Mouse (Mus musculus): Measurements from ENCODE around the gene Dkk3. TPM values are rescaled to one million over a fixed set of nuclear protein-coding genes. Genes with fewer than 3 reads are reported as not detected.

The Dkk3 gene
- polyA plus RNA-seq, 1 experiment from 2014 or later = 74.7 TPM

DNA sequence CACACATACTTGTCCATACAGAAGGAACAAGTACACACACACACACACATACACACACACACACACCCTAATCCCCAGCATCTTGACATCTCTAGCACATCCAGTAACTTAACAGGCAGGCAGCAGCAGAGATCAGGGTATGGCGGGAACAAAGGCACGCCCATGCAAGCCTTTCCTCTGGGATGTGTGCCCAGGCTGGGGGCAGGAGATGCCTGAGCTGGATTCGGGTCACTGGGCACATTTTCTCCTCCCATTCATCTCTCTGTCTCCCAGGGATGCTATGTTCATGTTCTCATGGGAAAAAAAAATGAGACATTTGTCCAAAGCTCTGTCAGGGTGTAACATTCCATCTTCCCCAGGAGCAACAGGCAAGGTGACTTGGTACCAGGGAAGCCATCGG is 14.9 kb downstream of the Dkk3 start:
- Histone ChIP-seq H3K36me3 (0 out of 2 replicates have a peak, but pooled peaks cover 2% of the 10 kb centered on the region), H3K4me1 (peaks cover 81% of the 10 kb centered on the region), H3K9ac (no peak overlapping the region), H3K9me3 (no peaks in the 10 kb centered on the region), H3K4me2 (no peak overlapping the region), H3K27me3 (replicated peaks) (no peaks in the 10 kb centered on the region), H3K27ac (replicated peaks) (peak overlapping the region; percentile 54), H3K4me3 (no peak overlapping the region)
- ATAC-seq (ENCODE audit: extremely low read depth, insufficient number of reproducible peaks, low FRiP score, low TSS enrichment) = no peak
- WGBS = 66% methylated on average over 4 of the region's 4 CpGs

DNA sequence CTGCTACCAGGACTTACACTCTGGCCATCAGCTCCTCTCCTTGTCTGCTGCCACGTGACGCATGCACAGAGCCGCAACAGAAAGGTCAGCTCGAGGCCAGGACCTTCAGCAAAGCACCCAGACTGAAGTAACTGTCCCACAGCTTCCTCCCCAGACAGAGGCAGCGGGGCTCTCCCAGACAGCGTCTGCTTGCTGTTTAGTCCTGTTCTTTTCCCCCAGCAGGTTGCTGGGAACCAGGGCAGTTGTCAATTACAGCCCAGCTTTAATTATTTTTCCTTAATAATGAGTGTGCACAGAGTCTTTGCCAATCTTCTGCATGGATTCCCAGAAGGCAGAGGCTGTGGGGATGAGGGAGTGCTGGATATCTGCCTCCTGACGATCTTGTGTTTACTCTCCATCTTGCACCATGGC is 15.8 kb downstream of the Dkk3 start:
- no peak for ATAC-seq (ENCODE audit: extremely low read depth, insufficient number of reproducible peaks, low FRiP score, low TSS enrichment)
- no peak overlapping the region for H3K4me2 ChIP-seq
- H3K9me3 ChIP-seq = no peaks in the 10 kb centered on the region
- H3K27ac ChIP-seq (replicated peaks) = peak overlapping the region; percentile 57
- 26% methylated on average over 7 of the region's 7 CpGs for WGBS
- peaks cover 83% of the 10 kb centered on the region for H3K4me1 ChIP-seq
- 0 out of 2 replicates have a peak, but pooled peaks cover 2% of the 10 kb centered on the region for H3K36me3 ChIP-seq
- no peaks in the 10 kb centered on the region for H3K27me3 ChIP-seq (replicated peaks)
- no peak overlapping the region for H3K4me3 ChIP-seq
- H3K9ac ChIP-seq = peak overlapping the region; percentile 38; the same call in 1 of the 2 replicates

DNA sequence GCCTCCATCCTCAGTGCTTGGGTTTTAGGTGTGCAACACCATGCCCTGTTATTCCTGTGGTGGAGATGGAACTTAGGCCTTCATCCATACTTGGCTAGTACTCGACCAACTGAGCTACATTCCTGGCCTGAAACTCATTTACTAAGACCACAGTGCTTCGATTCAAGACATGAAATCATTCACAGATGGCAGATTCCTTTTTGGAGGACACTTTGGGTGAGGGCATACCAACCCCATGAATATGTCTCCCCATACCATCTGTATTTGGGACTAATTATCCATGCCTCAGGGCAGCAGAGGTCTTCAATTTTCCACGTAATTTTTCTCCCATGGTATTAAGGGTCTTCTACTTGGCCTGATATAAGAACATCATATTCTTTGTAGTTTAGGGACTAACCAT is 16.2 kb downstream of the Dkk3 start:
- Histone ChIP-seq H3K36me3 (0 out of 2 replicates have a peak, but pooled peaks cover 2% of the 10 kb centered on the region), H3K9me3 (no peaks in the 10 kb centered on the region), H3K4me2 (no peak overlapping the region), H3K9ac (no peak overlapping the region), H3K4me1 (peaks cover 80% of the 10 kb centered on the region), H3K27me3 (replicated peaks) (no peaks in the 10 kb centered on the region), H3K4me3 (no peak overlapping the region), H3K27ac (replicated peaks) (peak overlapping the region; percentile 57)
- ATAC-seq (ENCODE audit: extremely low read depth, insufficient number of reproducible peaks, low FRiP score, low TSS enrichment) = no peak
- 78% methylated on average over 3 of the region's 3 CpGs for WGBS

DNA sequence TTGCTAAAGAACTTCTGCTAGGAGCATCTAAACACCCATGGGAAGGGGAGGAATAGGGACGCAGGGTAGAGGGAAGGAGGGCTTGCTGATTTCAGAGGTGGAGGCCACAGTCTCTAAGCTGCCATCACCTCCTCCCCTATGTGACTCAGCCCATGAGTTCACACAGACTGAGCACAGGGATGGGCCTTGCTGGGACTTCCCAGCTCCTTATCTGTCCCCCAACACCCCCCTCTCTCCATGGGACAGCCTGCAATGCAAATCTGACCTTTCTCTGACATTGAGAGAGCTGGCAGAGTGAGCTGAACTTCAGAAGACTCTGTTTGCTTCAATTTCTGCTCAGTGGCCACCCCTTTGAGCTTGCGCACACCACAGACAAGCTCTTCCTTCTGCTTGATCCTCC is 18.1 kb downstream of the Dkk3 start:
- no peak for ATAC-seq (ENCODE audit: extremely low read depth, insufficient number of reproducible peaks, low FRiP score, low TSS enrichment)
- peak overlapping the region; percentile 41; the same call in 1 of the 2 replicates for H3K9ac ChIP-seq
- WGBS = 48% methylated on average over 2 of the region's 2 CpGs

DNA sequence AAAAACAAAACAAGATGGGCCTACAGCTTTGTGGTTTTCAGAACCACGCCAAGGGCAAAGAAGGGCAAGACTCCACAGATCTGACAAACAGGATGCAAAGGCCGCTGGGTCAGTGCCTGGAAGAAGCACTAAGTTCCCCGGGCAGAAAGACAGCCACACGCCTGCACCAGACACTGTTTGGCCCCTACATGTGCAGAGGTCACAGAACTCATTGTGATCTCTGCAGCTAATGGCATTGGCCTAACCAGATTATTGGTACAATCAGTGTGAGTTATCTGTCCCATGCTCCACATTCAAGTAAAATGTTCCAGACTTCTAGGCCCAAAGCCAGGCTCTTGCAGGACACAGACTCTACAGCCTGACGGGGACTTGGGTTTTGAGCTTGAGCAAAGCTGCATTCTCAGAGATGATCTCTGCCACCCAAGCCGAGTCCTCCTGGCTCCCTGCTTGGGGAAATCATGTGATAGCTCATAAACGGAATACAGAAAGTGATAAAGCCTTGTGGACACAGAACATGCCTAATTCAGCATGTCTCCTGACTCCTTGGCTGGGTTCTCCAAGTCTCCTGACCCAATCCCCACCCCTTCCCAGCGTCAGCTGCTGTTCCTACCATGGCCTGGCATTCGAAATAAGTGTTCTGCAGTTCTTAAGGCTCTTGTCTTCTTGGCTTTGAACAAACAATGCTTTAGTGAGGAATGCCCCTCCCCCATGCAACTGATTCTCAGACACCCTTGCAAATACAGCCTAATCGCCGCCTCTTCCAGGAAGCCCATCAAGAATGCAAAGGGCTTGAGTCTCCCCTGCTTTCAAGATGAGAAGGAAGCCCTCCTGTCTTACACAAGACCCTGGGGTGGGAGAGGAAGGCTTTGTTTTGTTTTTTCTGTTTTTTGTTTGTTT is 20.1 kb downstream of the Dkk3 start:
- H3K36me3 ChIP-seq = 0 out of 2 replicates have a peak, but pooled peaks cover 2% of the 10 kb centered on the region
- ATAC-seq (ENCODE audit: extremely low read depth, insufficient number of reproducible peaks, low FRiP score, low TSS enrichment) = no peak
- 59% methylated on average over 11 of the region's 11 CpGs for WGBS
- H3K4me3 ChIP-seq = no peak overlapping the region
- H3K27me3 ChIP-seq (replicated peaks) = no peaks in the 10 kb centered on the region
- H3K4me2 ChIP-seq = no peak overlapping the region
- no peaks in the 10 kb centered on the region for H3K9me3 ChIP-seq
- peaks cover 58% of the 10 kb centered on the region for H3K4me1 ChIP-seq
- no peak overlapping the region; the same call in 1 of the 2 replicates for H3K9ac ChIP-seq
- peak overlapping the region; percentile 71 for H3K27ac ChIP-seq (replicated peaks)

More for the DNA sequence above, 18.1 kb downstream of the Dkk3 start:
- Histone ChIP-seq H3K4me3 (no peak overlapping the region), H3K9me3 (no peaks in the 10 kb centered on the region), H3K4me2 (peak overlapping the region; percentile 20; the same call in 1 of the 2 replicates), H3K27me3 (replicated peaks) (no peaks in the 10 kb centered on the region), H3K27ac (replicated peaks) (peak overlapping the region; percentile 71), H3K4me1 (peaks cover 75% of the 10 kb centered on the region), H3K36me3 (0 out of 2 replicates have a peak, but pooled peaks cover 2% of the 10 kb centered on the region)

DNA sequence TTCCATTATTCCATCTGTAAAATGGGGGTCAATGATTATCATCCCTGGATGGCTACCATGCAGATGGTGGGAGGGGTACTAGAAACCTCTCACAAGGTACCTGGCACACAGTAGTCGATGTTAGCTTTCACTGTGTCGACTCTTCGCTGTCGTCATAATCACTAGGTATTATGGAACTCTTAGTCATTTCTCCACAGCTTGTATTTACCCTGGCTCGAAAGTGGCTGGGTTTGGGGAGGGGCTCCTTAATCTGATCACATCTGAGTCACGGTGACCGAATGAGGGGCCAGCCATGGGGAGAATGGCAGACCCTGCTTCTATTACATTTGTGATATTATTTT is 20.7 kb downstream of the Dkk3 start:
- Histone ChIP-seq H3K9ac (no peak overlapping the region; the same call in 1 of the 2 replicates), H3K4me1 (peaks cover 52% of the 10 kb centered on the region), H3K4me2 (no peak overlapping the region), H3K4me3 (no peak overlapping the region), H3K9me3 (no peaks in the 10 kb centered on the region), H3K36me3 (0 out of 2 replicates have a peak, but pooled peaks cover 2% of the 10 kb centered on the region), H3K27ac (replicated peaks) (peak overlapping the region; percentile 71), H3K27me3 (replicated peaks) (no peaks in the 10 kb centered on the region)
- WGBS = 70% methylated on average over 7 of the region's 7 CpGs
- ATAC-seq (ENCODE audit: extremely low read depth, insufficient number of reproducible peaks, low FRiP score, low TSS enrichment) = no peak

DNA sequence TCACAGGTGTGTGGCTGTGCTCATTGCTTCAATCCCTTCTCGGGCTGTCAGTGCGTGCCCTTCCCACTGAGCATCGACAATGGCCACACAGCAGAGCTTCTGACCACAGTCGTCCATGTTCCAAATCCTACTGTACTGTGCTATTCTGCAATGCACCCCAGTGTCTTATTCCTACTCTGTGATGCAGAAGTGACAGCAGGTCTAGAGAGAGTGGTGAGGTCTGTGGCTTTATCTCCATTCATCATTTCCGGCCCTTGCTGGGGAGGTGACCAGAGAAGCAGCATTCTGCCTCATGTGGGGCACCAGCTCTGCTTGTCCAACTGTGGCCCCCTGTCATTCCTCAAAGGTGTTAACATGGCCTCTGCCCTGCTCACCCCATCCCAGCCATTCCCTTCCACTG is 22.3 kb downstream of the Dkk3 start:
- peak overlapping the region; percentile 46; the same call in 1 of the 2 replicates for H3K27ac ChIP-seq (replicated peaks)
- whole genome bisulfite sequencing = 75% methylated on average over 5 of the region's 5 CpGs
- peaks cover 39% of the 10 kb centered on the region for H3K4me1 ChIP-seq
- no peaks in the 10 kb centered on the region for H3K9me3 ChIP-seq
- no peaks in the 10 kb centered on the region for H3K27me3 ChIP-seq (replicated peaks)
- no peak for ATAC-seq (ENCODE audit: extremely low read depth, insufficient number of reproducible peaks, low FRiP score, low TSS enrichment)
- no peak overlapping the region for H3K4me3 ChIP-seq
- H3K9ac ChIP-seq = no peak overlapping the region
- no peak overlapping the region for H3K4me2 ChIP-seq
- H3K36me3 ChIP-seq = 0 out of 2 replicates have a peak, but pooled peaks cover 5% of the 10 kb centered on the region

DNA sequence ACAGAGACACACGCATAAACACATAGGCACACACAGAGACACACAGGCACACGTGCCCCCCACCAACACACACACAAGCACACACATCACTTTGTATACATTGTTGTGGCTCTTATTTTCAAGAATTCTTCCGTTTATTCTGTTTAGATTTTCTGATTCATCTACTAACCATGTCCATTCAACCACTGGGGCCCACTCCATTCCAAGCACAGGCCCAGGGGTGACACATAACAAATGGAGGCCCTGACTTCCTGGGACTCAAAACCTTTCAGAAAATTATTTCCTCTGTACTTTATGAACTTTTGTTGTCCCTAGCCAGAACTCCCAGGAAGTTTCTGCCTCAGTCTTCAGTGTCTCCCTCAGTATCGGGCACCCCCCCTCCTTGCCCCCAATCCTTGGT is 23.7 kb downstream of the Dkk3 start:
- Histone ChIP-seq H3K27ac (replicated peaks) (no peak overlapping the region), H3K4me1 (peaks cover 31% of the 10 kb centered on the region), H3K4me2 (no peak overlapping the region), H3K27me3 (replicated peaks) (no peaks in the 10 kb centered on the region), H3K36me3 (0 out of 2 replicates have a peak, but pooled peaks cover 5% of the 10 kb centered on the region), H3K4me3 (no peak overlapping the region), H3K9me3 (no peaks in the 10 kb centered on the region), H3K9ac (no peak overlapping the region)
- WGBS = 85% methylated on average over 4 of the region's 4 CpGs
- ATAC-seq (ENCODE audit: extremely low read depth, insufficient number of reproducible peaks, low FRiP score, low TSS enrichment) = no peak

DNA sequence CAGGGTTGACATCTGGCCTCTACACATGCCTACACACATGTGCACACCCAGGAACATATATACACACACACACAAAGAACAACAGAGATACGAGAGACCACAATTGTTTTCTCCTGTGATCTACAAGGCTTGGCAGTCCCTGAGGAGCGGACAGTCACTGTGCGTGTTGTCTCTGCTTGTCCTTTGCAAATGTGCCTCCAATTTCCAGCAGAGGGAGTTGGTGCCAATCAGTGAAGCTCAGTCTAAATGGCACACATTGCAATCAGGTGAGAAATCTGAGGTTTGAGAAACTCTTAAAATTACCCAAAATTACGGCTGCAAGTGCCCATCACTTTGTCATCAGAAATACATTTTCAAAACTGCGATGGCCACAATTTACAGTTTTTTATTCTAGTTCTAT is 25.6 kb downstream of the Dkk3 start:
- 87% methylated on average over 5 of the region's 5 CpGs for WGBS
- Histone ChIP-seq H3K9ac (no peak overlapping the region), H3K27me3 (replicated peaks) (no peaks in the 10 kb centered on the region), H3K9me3 (no peaks in the 10 kb centered on the region), H3K4me1 (peaks cover 33% of the 10 kb centered on the region), H3K4me2 (no peak overlapping the region), H3K27ac (replicated peaks) (no peak overlapping the region), H3K4me3 (no peak overlapping the region), H3K36me3 (0 out of 2 replicates have a peak, but pooled peaks cover 3% of the 10 kb centered on the region)
- ATAC-seq (ENCODE audit: extremely low read depth, insufficient number of reproducible peaks, low FRiP score, low TSS enrichment) = no peak

DNA sequence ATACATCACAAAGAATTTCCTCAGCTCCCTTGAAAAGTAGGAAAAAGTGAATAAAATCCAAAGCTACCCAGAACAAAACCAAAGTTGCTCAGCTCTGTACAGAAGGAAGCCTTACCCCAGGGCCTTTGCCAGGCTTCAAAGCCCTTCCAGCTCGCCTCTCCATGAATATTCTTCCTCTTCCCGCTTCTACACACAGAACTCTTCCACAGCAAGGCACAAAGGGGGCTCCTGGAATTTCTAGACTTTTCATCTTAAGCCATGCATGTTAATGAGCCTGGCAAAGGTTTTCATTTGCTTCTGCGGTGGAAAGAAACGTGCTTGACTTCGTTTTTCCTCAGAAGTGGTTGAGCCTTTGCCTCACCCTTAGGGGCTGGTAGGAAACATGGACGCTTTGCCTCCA is 26.9 kb downstream of the Dkk3 start:
- 0 out of 2 replicates have a peak overlapping the region, but pooled peaks have one; percentile 1 for H3K27ac ChIP-seq (replicated peaks)
- no peak for ATAC-seq (ENCODE audit: extremely low read depth, insufficient number of reproducible peaks, low FRiP score, low TSS enrichment)
- WGBS = 80% methylated on average over 6 of the region's 6 CpGs
- H3K4me2 ChIP-seq = no peak overlapping the region
- H3K9me3 ChIP-seq = no peaks in the 10 kb centered on the region
- peaks cover 42% of the 10 kb centered on the region for H3K4me1 ChIP-seq
- no peak overlapping the region for H3K4me3 ChIP-seq
- no peak overlapping the region for H3K9ac ChIP-seq
- H3K27me3 ChIP-seq (replicated peaks) = no peaks in the 10 kb centered on the region
- H3K36me3 ChIP-seq = 0 out of 2 replicates have a peak, but pooled peaks cover 3% of the 10 kb centered on the region

DNA sequence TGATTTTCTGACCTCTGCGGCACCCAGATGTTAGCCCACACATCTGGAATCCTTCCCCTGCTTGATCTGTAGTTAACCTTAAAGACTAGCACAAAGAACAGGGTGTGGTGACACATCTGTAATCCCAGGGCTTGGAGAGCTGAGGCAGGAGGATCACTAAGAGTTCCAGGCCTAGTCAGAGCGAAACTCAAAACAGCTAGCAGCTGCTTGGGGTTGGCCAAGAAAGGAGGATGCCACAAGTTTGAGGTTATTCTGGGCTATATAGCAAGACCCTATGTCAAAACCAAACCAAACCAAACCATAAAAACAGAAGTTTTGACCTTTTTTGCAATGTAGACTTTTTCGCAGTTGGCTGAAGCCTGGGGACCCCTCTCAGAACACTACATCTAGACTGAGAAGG is 28.2 kb downstream of the Dkk3 start:
- 0 out of 2 replicates have a peak, but pooled peaks cover 3% of the 10 kb centered on the region for H3K36me3 ChIP-seq
- H3K9me3 ChIP-seq = no peaks in the 10 kb centered on the region
- WGBS = 81% methylated on average over 3 of the region's 3 CpGs
- peaks cover 50% of the 10 kb centered on the region for H3K4me1 ChIP-seq
- ATAC-seq (ENCODE audit: extremely low read depth, insufficient number of reproducible peaks, low FRiP score, low TSS enrichment) = no peak
- H3K27ac ChIP-seq (replicated peaks) = no peak overlapping the region
- no peak overlapping the region for H3K9ac ChIP-seq
- H3K4me3 ChIP-seq = no peak overlapping the region
- no peak overlapping the region for H3K4me2 ChIP-seq
- no peaks in the 10 kb centered on the region for H3K27me3 ChIP-seq (replicated peaks)

Measured in heart, embryonic 13.5 days (tissue).